Mouse (Mus musculus) embryonic fibroblast, embryonic 13.5 days (primary cell): ENCODE results near the gene Cep152.

Experiments
- CTCF ChIP-seq: IDR thresholded peaks from 2 replicates; pipeline ENCODE4 v1.5.1; 2011; ENCODE audit warnings: mild to moderate bottlenecking, control low read depth, low read length, moderate library complexity, borderline replicate concordance; ENCODE audit not compliant: insufficient read depth
- POLR2A ChIP-seq: IDR thresholded peaks from 2 replicates; pipeline ENCODE4 v1.6.1; 2011; ENCODE audit warnings: low read depth, mild to moderate bottlenecking, control low read depth, low read length, moderate library complexity

- TF ChIP-seq POLR2A: no peak
- no peak for TF ChIP-seq CTCF
Observed at GRCm38 (mm10) chr2:125577670-125578069, 47.2 kb downstream of the Cep152 start.
